Mouse (Mus musculus): ENCODE results near the gene Wdr25.

DNA sequence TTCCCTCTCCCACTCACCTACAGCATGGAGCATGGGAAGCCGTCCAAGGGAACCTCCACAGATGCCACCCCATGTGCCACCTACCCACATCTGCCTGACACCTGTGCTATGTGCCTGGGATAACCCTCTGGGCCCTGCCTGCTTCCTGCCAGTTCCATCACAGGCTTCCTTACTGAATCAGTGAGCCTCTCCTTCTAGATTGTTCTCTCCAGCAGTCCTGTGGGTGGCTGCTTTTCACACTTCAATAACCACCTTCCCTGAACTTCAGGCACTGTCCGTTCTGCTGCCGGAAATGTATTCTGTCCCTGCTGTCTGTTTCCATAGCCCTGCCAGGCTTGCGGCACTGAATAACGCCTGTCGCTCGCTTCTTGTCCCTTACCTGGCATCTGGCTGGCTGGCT, 152.2 kb downstream of the Wdr25 start:
- TF ChIP-seq CTCF (IDR thresholded peaks at IDR 0.05; ENCODE audit: control insufficient read depth, insufficient read depth, low read length): no peak
- TF ChIP-seq POLR2A (IDR thresholded peaks at IDR 0.05; ENCODE audit: borderline replicate concordance, control insufficient read depth, low read depth, low read length): no peak

Measured in bone marrow, adult 2 months (tissue).